Mouse (Mus musculus): ENCODE data around the gene Sytl3.
"Not testable (repeated sequence)": the region's sequence is repeated elsewhere in the genome, so short reads cannot be mapped to it uniquely, and the experiment has no call there.

DNA sequence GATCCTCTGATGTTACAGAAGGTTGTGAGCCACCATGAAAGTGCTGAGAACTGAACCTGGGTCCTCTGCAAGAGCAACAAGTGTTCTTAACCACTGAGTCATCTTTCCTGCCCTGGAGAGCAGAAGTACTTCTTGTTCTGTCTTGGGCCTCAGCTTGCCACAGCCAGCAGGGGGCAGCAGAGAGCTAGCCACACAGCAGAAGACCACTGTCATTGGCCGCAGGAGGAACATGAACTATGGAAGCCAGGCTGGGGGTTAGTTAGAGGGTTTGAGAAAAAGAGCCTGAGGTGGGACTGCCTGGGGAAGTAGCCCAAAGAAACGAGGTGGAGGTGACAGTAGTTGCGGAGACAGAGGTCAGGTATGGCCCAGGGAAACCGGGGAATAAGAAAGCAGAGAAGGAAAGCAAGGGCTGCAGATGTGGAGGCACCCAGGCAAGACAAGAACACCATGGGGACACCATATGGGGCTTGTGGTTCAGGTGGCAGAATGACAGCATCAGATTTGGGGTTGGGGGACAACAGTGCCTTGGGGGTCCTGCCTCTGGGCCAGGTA, 38.4 kb downstream of the Sytl3 start:
- not testable (repeated sequence) for TF ChIP-seq CTCF (IDR thresholded peaks at IDR 0.05; ENCODE audit: control insufficient read depth, insufficient read depth, insufficient read length); MAX (IDR thresholded peaks at IDR 0.05); CEBPB (IDR thresholded peaks at IDR 0.05; ENCODE audit: low read depth)
